Mouse (Mus musculus) bone marrow macrophage, adult 2 months (primary cell): ENCODE measurements around the gene Ube2t.

ENCODE experiments used
- CTCF ChIP-seq: IDR thresholded peaks from 2 replicates; pipeline ENCODE4 v1.5.1; 2012; ENCODE audit warnings: low read depth, mild to moderate bottlenecking, low read length, moderate library complexity
- POLR2A ChIP-seq: IDR thresholded peaks from 2 replicates; pipeline ENCODE4 v1.6.1; 2012; ENCODE audit warnings: mild to moderate bottlenecking, low read depth, low read length, borderline replicate concordance

DNA sequence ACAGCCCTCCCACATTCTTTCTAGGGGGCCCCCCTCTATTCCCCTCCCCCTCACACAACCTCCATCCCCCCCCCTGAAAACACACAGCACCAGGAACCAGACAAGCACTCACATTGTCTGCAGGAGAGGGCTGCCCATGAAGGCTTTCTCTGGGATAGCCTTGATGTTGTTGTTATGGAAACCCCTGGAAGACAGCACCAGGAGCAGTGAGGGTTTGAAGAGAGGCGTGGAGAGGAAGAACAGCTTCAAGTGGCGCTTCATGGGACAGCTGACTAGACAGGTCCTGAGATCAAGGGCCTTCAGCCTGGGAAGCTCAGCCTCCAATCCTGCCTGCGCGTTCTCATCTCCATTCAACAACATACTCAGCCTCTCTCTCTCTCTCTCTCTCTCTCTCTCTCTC, 41.0 kb downstream of the Ube2t start:
- TF ChIP-seq POLR2A (no peak), CTCF (no peak)
